Mouse (Mus musculus): ENCODE data around the gene Rpa1. TPM values are rescaled to one million over a fixed set of nuclear protein-coding genes. Genes with fewer than 3 reads are reported as not detected.
"Not testable (repeated sequence)": the region's sequence is repeated elsewhere in the genome, so short reads cannot be mapped to it uniquely, and the experiment has no call there.

Rpa1 gene
- polyA plus RNA-seq, 1 experiment from 2014 or later: 100 TPM

GRCm38 (mm10) chr11:75295534-75295933, 52.6 kb downstream of the Rpa1 start:
- not testable (repeated sequence) for H3K4me1 ChIP-seq (replicated peaks; ENCODE audit: control insufficient read depth, insufficient read depth, low read length); ATAC-seq (ENCODE audit: low FRiP score)

GRCm38 (mm10) chr11:75294862-75295261, 53.3 kb downstream of the Rpa1 start:
- Histone ChIP-seq H3K4me1 (replicated peaks; ENCODE audit: control insufficient read depth, insufficient read depth, low read length) (no peaks in the 10 kb centered on the region), H3K9ac (ENCODE audit: low read depth, low read length) (no peak overlapping the region), H3K36me3 (ENCODE audit: control insufficient read depth, insufficient read depth, low read length) (no peaks in the 10 kb centered on the region; the same call in 1 of the 2 replicates), H3K9me3 (ENCODE audit: control insufficient read depth, low read length) (no peaks in the 10 kb centered on the region), H3K4me2 (replicated peaks; ENCODE audit: low read depth, low read length) (no peak overlapping the region), H3K4me3 (ENCODE audit: low read depth, low read length) (no peak overlapping the region), H3K27ac (ENCODE audit: low read depth, low read length) (no peak overlapping the region), H3K27me3 (ENCODE audit: control insufficient read depth, insufficient read depth, low read length) (0 out of 2 replicates have a peak, but pooled peaks cover 5% of the 10 kb centered on the region)
- 82% methylated on average over 9 of the region's 9 CpGs for WGBS
- DNase-seq (ENCODE audit: low spot score) (no peak), ATAC-seq (ENCODE audit: low FRiP score) (no peak)

More at GRCm38 (mm10) chr11:75295534-75295933, 52.6 kb downstream of the Rpa1 start:
- not testable (repeated sequence) for H3K9me3 ChIP-seq (ENCODE audit: control insufficient read depth, low read length); H3K9ac ChIP-seq (ENCODE audit: low read depth, low read length); H3K27me3 ChIP-seq (ENCODE audit: control insufficient read depth, insufficient read depth, low read length); DNase-seq (ENCODE audit: low spot score); H3K4me3 ChIP-seq (ENCODE audit: low read depth, low read length); H3K36me3 ChIP-seq (ENCODE audit: control insufficient read depth, insufficient read depth, low read length); H3K27ac ChIP-seq (ENCODE audit: low read depth, low read length); H3K4me2 ChIP-seq (replicated peaks; ENCODE audit: low read depth, low read length)
- 90% methylated on average over 5 of the region's 5 CpGs for WGBS

GRCm38 (mm10) chr11:75293852-75294361, 54.2 kb downstream of the Rpa1 start:
- H3K4me2 ChIP-seq (replicated peaks; ENCODE audit: low read depth, low read length): no peak overlapping the region
- DNase-seq (ENCODE audit: low spot score) (no peak), ATAC-seq (ENCODE audit: low FRiP score) (no peak)
- H3K4me3 ChIP-seq (ENCODE audit: low read depth, low read length): no peak overlapping the region
- 0 out of 2 replicates have a peak, but pooled peaks cover 5% of the 10 kb centered on the region for H3K27me3 ChIP-seq (ENCODE audit: control insufficient read depth, insufficient read depth, low read length)
- no peak overlapping the region for H3K9ac ChIP-seq (ENCODE audit: low read depth, low read length)
- no peaks in the 10 kb centered on the region for H3K9me3 ChIP-seq (ENCODE audit: control insufficient read depth, low read length)
- 64% methylated on average over 21 of the region's 21 CpGs for WGBS
- H3K4me1 ChIP-seq (replicated peaks; ENCODE audit: control insufficient read depth, insufficient read depth, low read length): no peaks in the 10 kb centered on the region
- no peaks in the 10 kb centered on the region for H3K36me3 ChIP-seq (ENCODE audit: control insufficient read depth, insufficient read depth, low read length)
- H3K27ac ChIP-seq (ENCODE audit: low read depth, low read length): no peak overlapping the region

- H3K4me3 ChIP-seq (ENCODE audit: low read depth, low read length): no peak overlapping the region
- 0 out of 2 replicates have a peak, but pooled peaks cover 5% of the 10 kb centered on the region for H3K27me3 ChIP-seq (ENCODE audit: control insufficient read depth, insufficient read depth, low read length)
- no peaks in the 10 kb centered on the region for H3K9me3 ChIP-seq (ENCODE audit: control insufficient read depth, low read length)
- H3K9ac ChIP-seq (ENCODE audit: low read depth, low read length): no peak overlapping the region
- no peaks in the 10 kb centered on the region for H3K36me3 ChIP-seq (ENCODE audit: control insufficient read depth, insufficient read depth, low read length)
- no peak overlapping the region for H3K4me2 ChIP-seq (replicated peaks; ENCODE audit: low read depth, low read length)
- H3K4me1 ChIP-seq (replicated peaks; ENCODE audit: control insufficient read depth, insufficient read depth, low read length): no peaks in the 10 kb centered on the region
- WGBS: 90% methylated on average over 7 of the region's 7 CpGs
- DNase-seq (ENCODE audit: low spot score): no peak
- H3K27ac ChIP-seq (ENCODE audit: low read depth, low read length): no peak overlapping the region
- ATAC-seq (ENCODE audit: low FRiP score): no peak
Observed at GRCm38 (mm10) chr11:75292281-75292680, 55.8 kb downstream of the Rpa1 start.

GRCm38 (mm10) chr11:75291389-75292215, 56.5 kb downstream of the Rpa1 start:
- no peaks in the 10 kb centered on the region for H3K9me3 ChIP-seq (ENCODE audit: control insufficient read depth, low read length)
- H3K4me1 ChIP-seq (replicated peaks; ENCODE audit: control insufficient read depth, insufficient read depth, low read length): no peaks in the 10 kb centered on the region
- 0 out of 2 replicates have a peak, but pooled peaks cover 5% of the 10 kb centered on the region for H3K27me3 ChIP-seq (ENCODE audit: control insufficient read depth, insufficient read depth, low read length)
- no peak overlapping the region for H3K27ac ChIP-seq (ENCODE audit: low read depth, low read length)
- no peaks in the 10 kb centered on the region for H3K36me3 ChIP-seq (ENCODE audit: control insufficient read depth, insufficient read depth, low read length)
- H3K4me2 ChIP-seq (replicated peaks; ENCODE audit: low read depth, low read length): no peak overlapping the region
- WGBS: 32% methylated on average over 25 of the region's 25 CpGs
- H3K9ac ChIP-seq (ENCODE audit: low read depth, low read length): no peak overlapping the region
- ATAC-seq (ENCODE audit: low FRiP score) (no peak), DNase-seq (ENCODE audit: low spot score) (no peak)
- no peak overlapping the region for H3K4me3 ChIP-seq (ENCODE audit: low read depth, low read length)

- 0 out of 2 replicates have a peak, but pooled peaks cover 5% of the 10 kb centered on the region for H3K27me3 ChIP-seq (ENCODE audit: control insufficient read depth, insufficient read depth, low read length)
- H3K27ac ChIP-seq (ENCODE audit: low read depth, low read length): no peak overlapping the region
- no peak overlapping the region for H3K4me2 ChIP-seq (replicated peaks; ENCODE audit: low read depth, low read length)
- no peaks in the 10 kb centered on the region for H3K4me1 ChIP-seq (replicated peaks; ENCODE audit: control insufficient read depth, insufficient read depth, low read length)
- peak; percentile 96 for DNase-seq (ENCODE audit: low spot score)
- H3K9ac ChIP-seq (ENCODE audit: low read depth, low read length): no peak overlapping the region
- H3K9me3 ChIP-seq (ENCODE audit: control insufficient read depth, low read length): no peaks in the 10 kb centered on the region
- 20% methylated on average over 6 of the region's 6 CpGs for WGBS
- no peaks in the 10 kb centered on the region for H3K36me3 ChIP-seq (ENCODE audit: control insufficient read depth, insufficient read depth, low read length)
- ATAC-seq (ENCODE audit: low FRiP score): peak; percentile 63; the same call in 1 of the 2 replicates
- H3K4me3 ChIP-seq (ENCODE audit: low read depth, low read length): no peak overlapping the region
Observed at GRCm38 (mm10) chr11:75290566-75291271, 57.4 kb downstream of the Rpa1 start.

GRCm38 (mm10) chr11:75289120-75289519, 59.0 kb downstream of the Rpa1 start:
- 0 out of 2 replicates have a peak, but pooled peaks cover 5% of the 10 kb centered on the region for H3K27me3 ChIP-seq (ENCODE audit: control insufficient read depth, insufficient read depth, low read length)
- no peaks in the 10 kb centered on the region for H3K4me1 ChIP-seq (replicated peaks; ENCODE audit: control insufficient read depth, insufficient read depth, low read length)
- WGBS: 64% methylated on average over 2 of the region's 2 CpGs
- H3K4me2 ChIP-seq (replicated peaks; ENCODE audit: low read depth, low read length): no peak overlapping the region
- no peak for ATAC-seq (ENCODE audit: low FRiP score)
- H3K36me3 ChIP-seq (ENCODE audit: control insufficient read depth, insufficient read depth, low read length): no peaks in the 10 kb centered on the region
- H3K4me3 ChIP-seq (ENCODE audit: low read depth, low read length): no peak overlapping the region
- no peak for DNase-seq (ENCODE audit: low spot score)
- H3K9ac ChIP-seq (ENCODE audit: low read depth, low read length): no peak overlapping the region
- no peaks in the 10 kb centered on the region for H3K9me3 ChIP-seq (ENCODE audit: control insufficient read depth, low read length)
- H3K27ac ChIP-seq (ENCODE audit: low read depth, low read length): no peak overlapping the region

- 92% methylated on average over 8 of the region's 8 CpGs for WGBS
- H3K27ac ChIP-seq (ENCODE audit: low read depth, low read length): no peak overlapping the region
- H3K36me3 ChIP-seq (ENCODE audit: control insufficient read depth, insufficient read depth, low read length): no peaks in the 10 kb centered on the region
- H3K4me2 ChIP-seq (replicated peaks; ENCODE audit: low read depth, low read length): no peak overlapping the region
- H3K9ac ChIP-seq (ENCODE audit: low read depth, low read length): no peak overlapping the region
- 0 out of 2 replicates have a peak, but pooled peaks cover 5% of the 10 kb centered on the region for H3K27me3 ChIP-seq (ENCODE audit: control insufficient read depth, insufficient read depth, low read length)
- no peaks in the 10 kb centered on the region for H3K4me1 ChIP-seq (replicated peaks; ENCODE audit: control insufficient read depth, insufficient read depth, low read length)
- ATAC-seq (ENCODE audit: low FRiP score) (no peak), DNase-seq (ENCODE audit: low spot score) (no peak)
- H3K4me3 ChIP-seq (ENCODE audit: low read depth, low read length): no peak overlapping the region
- H3K9me3 ChIP-seq (ENCODE audit: control insufficient read depth, low read length): no peaks in the 10 kb centered on the region
Observed at GRCm38 (mm10) chr11:75288517-75288916, 59.6 kb downstream of the Rpa1 start.

Data from hindbrain, embryonic 11.5 days (tissue).